Mouse (Mus musculus) MEL (cell line): ENCODE measurements around the gene Med13l. TPM values are rescaled to one million over a fixed set of nuclear protein-coding genes. Genes with fewer than 3 reads are reported as not detected.
A peak's percentile ranks its signal among the peaks of the same experiment; 100 is the strongest.

Source experiments
- DNase-seq: peaks from one replicate; pipeline ENCODE4 v3.0.0; 2011; ENCODE audit warnings: low read depth, low spot score
- H3K27ac ChIP-seq: 2 replicates; pipeline ENCODE4 v1.5.1; 2012; ENCODE audit warnings: low read depth, mild to moderate bottlenecking, control low read depth, low read length, moderate library complexity; ENCODE audit not compliant: control insufficient read depth
- H3K27me3 ChIP-seq, 2 experiments: fragments of 150-350 bp in 1 of 2; sonication (generic) in 1 of 2; 2 replicates each; pipeline ENCODE4 v1.6.1; 2012; ENCODE audit warnings: low read length in 2 of 2, mild to moderate bottlenecking in 2 of 2, improper control_type of control experiment in 1 of 2, moderate library complexity in 1 of 2; ENCODE audit not compliant: insufficient read depth in 2 of 2, control insufficient read depth in 1 of 2
- H3K36me3 ChIP-seq, 2 experiments: 2 replicates each; pipeline ENCODE4 v1.6.1; 2012 to 2014; ENCODE audit warnings: low read length in 2 of 2, improper control_type of control experiment in 1 of 2, inconsistent platforms in 1 of 2, mild to moderate bottlenecking in 1 of 2; ENCODE audit not compliant: insufficient read depth in 2 of 2, control insufficient read depth in 1 of 2
- H3K4me1 ChIP-seq, 2 experiments: fragments of 150-350 bp in 1 of 2; sonication (generic) in 1 of 2; 2 replicates each; pipeline ENCODE4 v1.6.1; 2012; ENCODE audit warnings: low read length in 2 of 2, improper control_type of control experiment in 1 of 2, mild to moderate bottlenecking in 1 of 2; ENCODE audit not compliant: insufficient read depth in 2 of 2, control insufficient read depth in 1 of 2
- H3K4me3 ChIP-seq, 2 experiments: fragments of 150-350 bp in 1 of 2; sonication (generic) in 1 of 2; 2 replicates each; pipeline ENCODE4 v1.5.1; 2012; ENCODE audit warnings: low read depth in 2 of 2, low read length in 2 of 2, mild to moderate bottlenecking in 2 of 2, moderate library complexity in 2 of 2, control low read depth in 1 of 2, improper control_type of control experiment in 1 of 2; ENCODE audit not compliant: control insufficient read depth in 1 of 2, insufficient read depth in 1 of 2
- H3K79me2 ChIP-seq: 2 replicates; pipeline ENCODE4 v1.6.1; 2012; ENCODE audit warnings: mild to moderate bottlenecking, low read length, moderate library complexity; ENCODE audit not compliant: control insufficient read depth, poor library complexity, insufficient read depth
- H3K9ac ChIP-seq: 2 replicates; pipeline ENCODE4 v1.6.1; 2012; ENCODE audit warnings: low read depth, mild to moderate bottlenecking, control low read depth, low read length, moderate library complexity; ENCODE audit not compliant: control insufficient read depth, poor library complexity, severe bottlenecking
- H3K9me3 ChIP-seq: fragments of 150-350 bp; sonication (generic); replicated peaks from 2 replicates; pipeline ENCODE4 v1.6.1; 2012; ENCODE audit warnings: mild to moderate bottlenecking, low read length, improper control_type of control experiment, moderate library complexity; ENCODE audit not compliant: insufficient read depth
- BHLHE40 ChIP-seq: IDR thresholded peaks from 2 replicates; pipeline ENCODE4 v1.6.1; 2012; ENCODE audit warnings: low read depth, mild to moderate bottlenecking, inconsistent platforms, low read length, improper control_type of control experiment, borderline replicate concordance
- CHD1 ChIP-seq: IDR thresholded peaks from 2 replicates; pipeline ENCODE4 v1.6.1; 2012; ENCODE audit warnings: low read depth, mild to moderate bottlenecking, inconsistent platforms, low read length, improper control_type of control experiment
- CTCF ChIP-seq, 3 experiments: IDR thresholded peaks in 2 of 3; conservative IDR thresholded peaks in 1 of 3; 2 replicates each; pipeline ENCODE4 v1.5.1; 2011 to 2012; ENCODE audit warnings: low read length in 3 of 3, low read depth in 2 of 3, mild to moderate bottlenecking in 2 of 3, improper control_type of control experiment in 1 of 3, inconsistent platforms in 1 of 3, mixed read lengths in 1 of 3, moderate library complexity in 1 of 3; ENCODE audit not compliant: control insufficient read depth in 1 of 3, insufficient read depth in 1 of 3, poor library complexity in 1 of 3, severe bottlenecking in 1 of 3
- E2F4 ChIP-seq: IDR thresholded peaks from 2 replicates; pipeline ENCODE4 v1.6.1; 2011; ENCODE audit warnings: low read depth, low read length, improper control_type of control experiment, borderline replicate concordance
- EP300 ChIP-seq, 2 experiments: IDR thresholded peaks; 2 replicates each; pipeline ENCODE4 v1.6.1; 2011; ENCODE audit warnings: improper control_type of control experiment in 2 of 2, low read length in 2 of 2, low read depth in 1 of 2, mild to moderate bottlenecking in 1 of 2
- ETS1 ChIP-seq: IDR thresholded peaks from 2 replicates; pipeline ENCODE4 v1.6.1; 2012; ENCODE audit warnings: low read depth, mild to moderate bottlenecking, inconsistent platforms, low read length, improper control_type of control experiment, moderate library complexity
- GABPA ChIP-seq: IDR thresholded peaks from 2 replicates; pipeline ENCODE4 v1.6.1; 2012; ENCODE audit warnings: low read depth, mild to moderate bottlenecking, inconsistent platforms, low read length, improper control_type of control experiment, moderate library complexity
- MAFK ChIP-seq: IDR thresholded peaks from 2 replicates; pipeline ENCODE4 v1.6.1; 2011; ENCODE audit warnings: low read depth, mild to moderate bottlenecking, low read length, improper control_type of control experiment, borderline replicate concordance
- MAX ChIP-seq: IDR thresholded peaks from 2 replicates; pipeline ENCODE4 v1.6.1; 2011; ENCODE audit warnings: low read length, improper control_type of control experiment
- MYC ChIP-seq: IDR thresholded peaks from 2 replicates; pipeline ENCODE4 v1.6.1; 2011; ENCODE audit warnings: low read depth, mild to moderate bottlenecking, low read length, improper control_type of control experiment, moderate library complexity
- NELFE ChIP-seq: IDR thresholded peaks from 2 replicates; pipeline ENCODE4 v1.6.1; 2011; ENCODE audit warnings: low read depth, low read length, improper control_type of control experiment
- NRF1 ChIP-seq: IDR thresholded peaks from 2 replicates; pipeline ENCODE4 v1.6.1; 2014; ENCODE audit warnings: low read depth, mild to moderate bottlenecking, inconsistent platforms, low read length, improper control_type of control experiment, moderate library complexity; ENCODE audit not compliant: poor library complexity, insufficient read depth, severe bottlenecking
- RAD21 ChIP-seq: IDR thresholded peaks from 2 replicates; pipeline ENCODE4 v1.6.1; 2011; ENCODE audit warnings: mild to moderate bottlenecking, low read depth, low read length, improper control_type of control experiment
- SIN3A ChIP-seq: IDR thresholded peaks from 2 replicates; pipeline ENCODE4 v1.6.1; 2012; ENCODE audit warnings: low read length, improper control_type of control experiment, inconsistent platforms
- SMC3 ChIP-seq: IDR thresholded peaks from 2 replicates; pipeline ENCODE4 v1.6.1; 2011; ENCODE audit warnings: low read depth, low read length, improper control_type of control experiment
- TAL1 ChIP-seq: IDR thresholded peaks from 2 replicates; pipeline ENCODE4 v1.6.1; 2012; ENCODE audit warnings: mild to moderate bottlenecking, inconsistent platforms, low read length, moderate library complexity, mixed read lengths
- ZC3H11A ChIP-seq: IDR thresholded peaks from 2 replicates; pipeline ENCODE4 v1.6.1; 2012; ENCODE audit warnings: low read depth, mild to moderate bottlenecking, inconsistent platforms, low read length, improper control_type of control experiment
- ZKSCAN1 ChIP-seq: IDR thresholded peaks from 2 replicates; pipeline ENCODE4 v1.6.1; 2012; ENCODE audit warnings: low read depth, mild to moderate bottlenecking, inconsistent platforms, low read length, improper control_type of control experiment, moderate library complexity
- ZMIZ1 ChIP-seq: IDR thresholded peaks from 2 replicates; pipeline ENCODE4 v1.6.1; 2012; ENCODE audit warnings: low read depth, mild to moderate bottlenecking, inconsistent platforms, low read length, improper control_type of control experiment, moderate library complexity
- polyA plus RNA-seq, 2 experiments: library from polyadenylated mRNA; stranded (reverse) in 1 of 2; unstranded in 1 of 2; fragments of >175 nt in 1 of 2; fragments of >200 nt in 1 of 2; gene quantifications; 2 replicates each; pipeline versions ENCODE4 v1.2.1 to v1.2.4; 2012; ENCODE audit warnings: low replicate concordance in 2 of 2, low read depth in 1 of 2; ENCODE audit not compliant: insufficient read length in 2 of 2, insufficient read depth in 1 of 2, missing spikeins in 1 of 2
- total RNA-seq: library from RNA; depleted of rRNA; stranded (reverse); fragments of 300-350 nt; gene quantifications from 2 replicates; pipeline ENCODE4 v1.2.3, GENCODE M21; 2012

Med13l gene
- total and polyA plus RNA-seq, 3 experiments = 13.4 to 16.1 TPM; not detected in 1

DNA sequence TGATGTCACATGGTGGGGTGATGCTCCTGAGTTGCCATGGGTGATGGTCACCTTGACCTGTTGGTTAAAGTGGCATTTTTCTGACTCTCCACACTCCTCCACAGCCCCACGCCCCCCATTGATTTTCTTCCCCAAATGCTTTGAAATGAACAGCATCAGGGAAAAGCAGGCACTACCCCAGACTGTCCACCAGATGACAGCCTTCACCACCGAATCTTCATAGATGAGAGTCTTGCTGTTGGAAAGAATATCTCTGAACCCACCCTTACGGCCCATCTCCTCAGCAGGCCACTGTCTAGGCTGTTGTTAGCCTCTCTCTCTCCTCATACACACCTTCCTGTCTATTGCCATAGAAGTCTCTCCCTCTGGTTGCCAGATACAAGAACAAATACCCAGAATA is 213.4 kb downstream of the Med13l start:
- H3K9me3 ChIP-seq = no peaks in the 10 kb centered on the region
- H3K4me1 ChIP-seq = no peaks in the 10 kb centered on the region
- no peaks in the 10 kb centered on the region for H3K36me3 ChIP-seq
- H3K4me3 ChIP-seq = no peak overlapping the region
- TF ChIP-seq MYC = no peak
- TF ChIP-seq SIN3A = 0 out of 2 replicates have a peak, but pooled peaks have one; percentile 18
- peak; percentile 89 for TF ChIP-seq ZC3H11A
- TF ChIP-seq RAD21 = peak; percentile 91
- no peak for TF ChIP-seq MAX
- TF ChIP-seq SMC3 = peak; percentile 91
- TF ChIP-seq CTCF (IDR thresholded peaks at IDR 0.05 in 2 of 3, conservative IDR thresholded peaks at IDR 0.05 in 1 of 3; ENCODE audit: control insufficient read depth in 1 of 3, insufficient read depth in 1 of 3, low read depth in 2 of 3, low read length in 3 of 3, poor library complexity in 1 of 3, severe bottlenecking in 1 of 3) = peak; percentile 81 to 89 (median 87)
- H3K27ac ChIP-seq = no peak overlapping the region
- H3K9ac ChIP-seq = no peak overlapping the region
- H3K79me2 ChIP-seq = no peaks in the 10 kb centered on the region
- DNase-seq = peak; percentile 59
- no peaks in the 10 kb centered on the region for H3K27me3 ChIP-seq

- Histone ChIP-seq H3K4me1 (no peaks in the 10 kb centered on the region), H3K36me3 (no peaks in the 10 kb centered on the region), H3K79me2 (no peaks in the 10 kb centered on the region), H3K27ac (no peak overlapping the region), H3K9ac (no peak overlapping the region), H3K27me3 (no peaks in the 10 kb centered on the region), H3K4me3 (no peak overlapping the region), H3K9me3 (no peaks in the 10 kb centered on the region)
- no peak for DNase-seq
- no peak for TF ChIP-seq NRF1
- no peak for TF ChIP-seq ZMIZ1
- no peak for TF ChIP-seq ETS1
- TF ChIP-seq CHD1 = no peak
- TF ChIP-seq MAX = no peak
- no peak for TF ChIP-seq E2F4
- TF ChIP-seq ZKSCAN1 = no peak
- TF ChIP-seq TAL1 = no peak
- no peak for TF ChIP-seq MAFK
- TF ChIP-seq GABPA = no peak
- TF ChIP-seq EP300 (IDR thresholded peaks at IDR 0.05; ENCODE audit: low read depth in 1 of 2, low read length in 2 of 2) = no peak
- no peak for TF ChIP-seq MYC
- no peak for TF ChIP-seq BHLHE40
- no peak for TF ChIP-seq NELFE
- TF ChIP-seq RAD21 = no peak
Measured at GRCm38 (mm10) chr5:118776396-118776795, 215.9 kb downstream of the Med13l start.
